Mouse (Mus musculus) liver, postnatal 0 days (tissue): ENCODE results near the gene Map2k3.
"Not testable (repeated sequence)": the region's sequence is repeated elsewhere in the genome, so short reads cannot be mapped to it uniquely, and the experiment has no call there.

Source experiments
- CTCF ChIP-seq: sonication (generic); IDR thresholded peaks from 2 replicates; pipeline ENCODE4 v1.5.1; 2016; ENCODE audit warnings: antibody characterized with exemption, low read depth
- EP300 ChIP-seq: IDR thresholded peaks from 2 replicates; pipeline ENCODE4 v1.6.1; 2016; ENCODE audit warnings: antibody characterized with exemption, low read depth, mild to moderate bottlenecking

DNA sequence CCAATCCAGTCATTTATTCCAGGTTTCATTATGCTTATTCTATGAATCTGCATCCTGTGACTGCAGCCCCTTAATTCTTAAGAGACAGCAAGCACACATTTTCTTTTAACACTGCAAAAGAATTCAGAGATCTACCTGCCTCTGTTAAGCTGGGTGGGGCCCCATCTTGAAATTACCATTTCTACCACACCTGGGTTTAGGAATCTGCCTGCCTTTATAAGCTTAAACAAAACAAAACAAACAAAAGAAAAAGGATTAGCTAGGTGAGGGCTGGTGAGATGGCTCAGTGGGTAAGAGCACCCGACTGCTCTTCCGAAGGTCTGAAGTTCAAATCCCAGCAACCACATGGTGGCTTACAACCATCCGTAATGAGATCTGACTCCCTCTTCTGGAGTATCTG is 44.8 kb upstream of the Map2k3 start:
- TF ChIP-seq CTCF, EP300: not testable (repeated sequence)
